Mouse (Mus musculus) adipose tissue, adult 10 weeks (tissue): ENCODE data around the gene Oas2. TPM values are rescaled to one million over a fixed set of nuclear protein-coding genes. Genes with fewer than 3 reads are reported as not detected.

Experiments used
- polyA plus RNA-seq: library from polyadenylated mRNA; stranded (reverse); fragments of 350-450 nt; fragmentation: Illumina TruSeq; extraction: RNeasy Lipid Tissue Mini Kit (QIAGEN cat#74804); gene quantifications from one replicate; pipeline ENCODE4 v1.2.3, GENCODE M21; 2014; ENCODE audit warnings: low read depth, low replicate concordance

Gene Oas2
- polyA plus RNA-seq = 4.5 TPM

GRCm38 (mm10) chr5:120749688-120750087 is at the start of gene Oas2:
Gene Oas2 (minus strand): TSS chr5:120749853.

GRCm38 (mm10) chr5:120795480-120796034 is 45.9 kb upstream of the Oas2 start, which contains the start of gene Oas1e:
Gene Oas1e (minus strand): TSS chr5:120795530.

GRCm38 (mm10) chr5:120777478-120777877 is 27.8 kb upstream of the Oas2 start, which contains the start of gene Oas3:
Gene Oas3 (minus strand): TSS chr5:120777661.

GRCm38 (mm10) chr5:120711827-120712226 is 37.8 kb downstream of the Oas2 start, which contains the start of gene Dtx1:
Gene Dtx1 (minus strand): TSS chr5:120711927.

Other genes starting within 250 kb of the Oas2 start
- gene Plbd2, start 246.2 kb downstream of the Oas2 start, polyA plus RNA-seq = 58.7 TPM
- 20.8 TPM for gene Slc8b1, start 238.7 kb downstream of the Oas2 start, polyA plus RNA-seq
- 36.4 TPM for gene Tpcn1, start 161.2 kb downstream of the Oas2 start, polyA plus RNA-seq
- 7.2 TPM for gene Iqcd, start 160.8 kb downstream of the Oas2 start, polyA plus RNA-seq
- gene Rita1, start 137.3 kb downstream of the Oas2 start, polyA plus RNA-seq = 10.6 TPM
- 24.2 TPM for gene Ddx54, start 137.1 kb downstream of the Oas2 start, polyA plus RNA-seq
- 1.8 TPM for gene Cfap73, start 115.6 kb downstream of the Oas2 start, polyA plus RNA-seq
- 0.52 TPM for gene Rasal1, start 101.0 kb downstream of the Oas2 start, polyA plus RNA-seq
- 3.7 TPM for gene Dtx1, start 37.9 kb downstream of the Oas2 start, polyA plus RNA-seq
- 0.41 TPM for gene Oas3, start 27.8 kb upstream of the Oas2 start, polyA plus RNA-seq
- not detected for gene Oas1e, start 45.7 kb upstream of the Oas2 start, polyA plus RNA-seq
- gene Oas1c, start 62.7 kb upstream of the Oas2 start, polyA plus RNA-seq = 2.5 TPM
- gene Oas1f, start 97.5 kb upstream of the Oas2 start, polyA plus RNA-seq = not detected
- gene Oas1h, start 111.6 kb upstream of the Oas2 start, polyA plus RNA-seq = not detected
- 1.7 TPM for gene Oas1g, start 137.8 kb upstream of the Oas2 start, polyA plus RNA-seq
- 5.0 TPM for gene Oas1a, start 157.7 kb upstream of the Oas2 start, polyA plus RNA-seq
- gene Oas1d, start 164.7 kb upstream of the Oas2 start, polyA plus RNA-seq = not detected